Mouse (Mus musculus) forebrain, embryonic 16.5 days (tissue): ENCODE measurements at regions not wholly inside any gene's neighbourhood (a gene's known extent, or its start where the extent isn't known, plus 50 kb on each side); places are given as distances from the start of the nearest gene placed in this dataset.
"Not testable (repeated sequence)": the region's sequence is repeated elsewhere in the genome, so short reads cannot be mapped to it uniquely, and the experiment has no call there.

ENCODE experiments used
- ATAC-seq: fragments of 200-750 bp; cut with Nextera tagmentation; 2 replicates; pipeline ENCODE4 v1.8.0; 2017; ENCODE audit warnings: mild to moderate bottlenecking, moderate library complexity
- H3K27ac ChIP-seq: fragments of 300-500 bp; sonication (generic); 2 replicates; pipeline ENCODE4 v1.5.1; 2014; ENCODE audit warnings: low read length, control low read depth
- H3K27me3 ChIP-seq: fragments of 300-500 bp; sonication (generic); replicated peaks from 2 replicates; pipeline ENCODE4 v1.6.1; 2014; ENCODE audit warnings: low read length; ENCODE audit not compliant: control insufficient read depth, insufficient read depth
- H3K36me3 ChIP-seq: fragments of 300-500 bp; sonication (generic); 2 replicates; pipeline ENCODE4 v1.6.1; 2014; ENCODE audit not compliant: control insufficient read depth, insufficient read depth
- H3K4me1 ChIP-seq: fragments of 300-500 bp; sonication (generic); replicated peaks from 2 replicates; pipeline ENCODE4 v1.6.1; 2014; ENCODE audit warnings: low read length; ENCODE audit not compliant: control insufficient read depth, insufficient read depth
- H3K4me2 ChIP-seq: fragments of 300-500 bp; sonication (generic); 2 replicates; pipeline ENCODE4 v1.6.1; 2014; ENCODE audit warnings: mild to moderate bottlenecking, low read length, control low read depth
- H3K4me3 ChIP-seq: fragments of 300-500 bp; sonication (generic); replicated peaks from 2 replicates; pipeline ENCODE4 v1.5.1; 2014; ENCODE audit warnings: mild to moderate bottlenecking, low read length, control low read depth
- H3K9ac ChIP-seq: fragments of 300-500 bp; sonication (generic); replicated peaks from 2 replicates; pipeline ENCODE4 v1.6.1; 2014; ENCODE audit warnings: low read depth, low read length, control low read depth
- H3K9me3 ChIP-seq: fragments of 300-500 bp; sonication (generic); 2 replicates; pipeline ENCODE4 v1.6.1; 2016; ENCODE audit warnings: low read length; ENCODE audit not compliant: control insufficient read depth
- WGBS: fragments of 180-500 bp; shearing (Covaris S2); extraction: QIAGEN DNeasy Blood & Tissue Kit; methylation state at CpG from one replicate; pipeline ENCODE4 v1.1.7; 2014; 5-methylcytosine and 5-hydroxymethylcytosine counted together

- H3K9me3 ChIP-seq, H3K9ac ChIP-seq, H3K4me2 ChIP-seq, H3K36me3 ChIP-seq, H3K4me1 ChIP-seq, ATAC-seq, H3K27me3 ChIP-seq, H3K27ac ChIP-seq: not testable (repeated sequence)
- H3K4me3 ChIP-seq: peak overlapping the region; percentile 18; the same call in 1 of the 2 replicates
- WGBS: under 1% methylated on average over 29 of the region's 39 CpGs
These were observed 375.5 kb upstream of the Asap2 start for GRCm38 (mm10) chr12:20614766-20615165.
